Mouse (Mus musculus): ENCODE data around the gene Clmp.
A peak's percentile ranks its signal among the peaks of the same experiment; 100 is the strongest.

The Clmp gene

DNA sequence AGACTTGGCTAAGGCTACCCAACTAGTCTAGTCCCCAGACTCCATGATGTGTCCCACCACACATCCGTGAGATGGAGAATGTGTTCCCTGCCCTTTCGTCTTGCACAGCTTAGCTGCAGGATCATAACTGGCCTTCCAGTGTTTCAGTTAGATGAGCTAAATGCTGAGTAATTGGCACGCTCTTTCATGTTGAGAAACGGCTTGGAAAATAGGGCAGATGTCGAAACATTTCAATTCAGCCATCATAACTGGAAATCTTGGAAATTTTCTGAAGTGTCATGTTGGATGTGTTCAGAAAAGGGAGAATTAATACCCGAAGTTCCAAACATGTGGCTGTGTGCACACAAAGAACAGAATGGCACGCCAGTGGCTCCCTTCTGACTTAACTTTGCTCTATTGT, 4.7 kb downstream of the Clmp start:
- DNase-seq (ENCODE audit: low read depth, low spot score): no peak

DNA sequence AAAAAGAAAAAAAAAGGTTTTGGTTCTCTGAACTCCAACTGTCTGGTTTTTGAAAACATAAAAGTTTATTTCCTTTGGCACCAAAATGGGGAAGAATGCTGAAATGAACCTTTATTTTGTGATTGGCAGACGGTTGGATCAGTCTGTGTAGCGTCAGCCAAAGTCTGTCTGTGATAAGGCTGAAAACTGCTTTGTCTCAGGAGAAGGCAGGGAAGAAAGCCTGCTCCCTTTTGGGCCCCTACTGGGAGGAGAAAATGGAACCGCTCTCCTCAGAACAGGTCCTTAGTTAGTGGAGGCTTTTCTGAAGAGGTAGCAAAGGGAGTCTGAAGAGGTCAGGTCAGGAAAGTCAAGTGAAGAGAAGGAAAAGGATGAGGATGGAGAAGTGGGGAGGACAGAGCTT, 7.3 kb downstream of the Clmp start:
- no peak for DNase-seq (ENCODE audit: low read depth, low spot score)

DNA sequence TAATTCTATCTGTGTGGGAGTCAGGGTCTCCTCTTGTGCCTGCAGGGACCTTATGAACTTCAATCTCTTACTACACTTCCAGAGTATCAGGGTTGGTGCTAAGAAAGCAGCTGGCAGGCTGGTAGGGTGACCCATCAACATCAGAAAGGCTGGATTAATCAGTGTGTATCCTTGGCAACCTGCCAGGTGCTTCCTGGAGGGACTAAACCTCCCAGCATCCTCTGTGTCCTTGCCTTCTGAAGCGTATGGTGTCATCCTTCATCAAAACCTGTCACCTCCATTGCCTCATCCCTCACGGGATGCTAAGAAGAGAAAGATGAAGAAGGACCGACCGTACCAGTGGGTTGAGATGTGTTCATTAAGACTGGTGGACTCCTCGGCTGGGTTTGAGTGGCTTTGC, 8.0 kb downstream of the Clmp start:
- peak; percentile 11 for DNase-seq (ENCODE audit: low read depth, low spot score)

DNA sequence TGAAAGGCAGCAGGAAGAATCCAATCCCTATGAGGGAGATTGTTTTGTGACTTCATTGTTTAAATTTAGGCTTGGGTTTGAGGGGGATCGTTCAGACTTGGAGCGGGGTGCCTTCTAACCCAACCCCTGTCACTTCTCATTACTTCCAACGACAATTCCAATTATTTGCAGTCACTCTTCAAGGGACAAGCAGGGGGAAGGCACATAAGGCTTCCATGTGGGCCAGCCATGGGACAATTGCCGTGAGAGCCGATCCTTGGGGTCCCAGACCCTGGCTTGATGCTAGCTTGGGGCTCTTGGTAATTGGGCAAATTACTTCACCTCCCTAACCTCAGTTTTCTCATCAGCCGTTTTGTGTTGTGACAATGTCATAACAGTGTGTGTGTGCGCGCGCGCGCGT, 8.5 kb downstream of the Clmp start:
- no peak for DNase-seq (ENCODE audit: low read depth, low spot score)

DNA sequence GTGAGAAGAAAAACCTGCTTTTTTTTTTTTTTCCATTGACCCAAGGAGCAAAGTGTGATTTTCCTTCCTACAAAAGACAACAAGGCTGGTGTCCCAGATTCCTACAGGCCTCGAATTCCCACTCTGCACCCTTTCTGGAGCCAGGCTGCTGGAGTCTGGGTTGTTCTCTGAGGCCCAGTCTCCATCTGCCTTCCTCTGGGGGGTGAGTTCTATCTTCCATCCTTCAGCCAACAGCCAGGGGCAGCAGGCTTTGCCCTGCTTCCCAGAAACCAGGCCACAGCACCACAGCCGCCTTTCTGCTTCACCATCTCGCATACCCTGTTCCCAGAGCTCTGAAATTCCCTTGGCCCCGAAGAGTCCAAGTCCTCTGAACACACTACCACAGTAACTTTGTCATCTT, 10.3 kb downstream of the Clmp start:
- DNase-seq (ENCODE audit: low read depth, low spot score): no peak

DNA sequence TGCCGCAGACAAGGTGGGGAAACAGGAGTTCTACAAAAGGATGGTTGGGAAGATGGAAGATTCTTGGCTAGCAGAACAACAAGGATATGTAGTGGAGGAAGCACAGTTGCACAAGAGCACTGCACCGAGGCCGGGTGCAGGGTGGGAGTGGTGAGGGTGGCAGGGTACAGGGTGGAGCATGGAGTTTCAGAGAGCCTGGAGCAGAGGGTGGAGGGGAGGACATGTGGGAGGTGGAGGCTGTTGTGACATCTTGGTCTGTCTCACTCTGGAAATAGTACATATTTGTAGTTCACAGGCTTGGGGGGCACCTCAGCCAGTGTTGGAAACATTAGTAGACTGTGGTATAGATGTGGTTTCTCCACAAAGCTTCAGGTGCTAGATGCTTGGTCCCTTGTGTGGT, 13.4 kb downstream of the Clmp start:
- DNase-seq (ENCODE audit: low read depth, low spot score): no peak

DNA sequence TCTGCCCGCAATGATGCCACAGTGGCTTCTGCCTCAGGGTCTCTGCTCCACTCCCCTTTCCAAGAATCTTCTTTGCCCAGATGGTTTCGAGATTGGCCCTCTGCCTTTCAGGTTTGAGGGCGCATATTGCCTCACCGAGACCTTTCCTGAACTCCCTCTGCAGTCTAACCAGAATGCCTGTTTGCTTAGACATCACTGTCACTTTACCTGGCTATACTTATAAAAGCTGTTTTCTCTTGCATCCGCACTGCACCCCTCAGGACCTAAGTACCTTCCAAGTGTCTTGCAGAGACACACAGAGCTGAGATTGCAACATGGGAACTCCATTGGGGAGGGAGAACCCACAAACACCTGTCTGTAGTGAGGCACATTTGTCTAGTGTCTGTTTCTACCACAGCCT, 14.5 kb downstream of the Clmp start:
- no peak for DNase-seq (ENCODE audit: low read depth, low spot score)

DNA sequence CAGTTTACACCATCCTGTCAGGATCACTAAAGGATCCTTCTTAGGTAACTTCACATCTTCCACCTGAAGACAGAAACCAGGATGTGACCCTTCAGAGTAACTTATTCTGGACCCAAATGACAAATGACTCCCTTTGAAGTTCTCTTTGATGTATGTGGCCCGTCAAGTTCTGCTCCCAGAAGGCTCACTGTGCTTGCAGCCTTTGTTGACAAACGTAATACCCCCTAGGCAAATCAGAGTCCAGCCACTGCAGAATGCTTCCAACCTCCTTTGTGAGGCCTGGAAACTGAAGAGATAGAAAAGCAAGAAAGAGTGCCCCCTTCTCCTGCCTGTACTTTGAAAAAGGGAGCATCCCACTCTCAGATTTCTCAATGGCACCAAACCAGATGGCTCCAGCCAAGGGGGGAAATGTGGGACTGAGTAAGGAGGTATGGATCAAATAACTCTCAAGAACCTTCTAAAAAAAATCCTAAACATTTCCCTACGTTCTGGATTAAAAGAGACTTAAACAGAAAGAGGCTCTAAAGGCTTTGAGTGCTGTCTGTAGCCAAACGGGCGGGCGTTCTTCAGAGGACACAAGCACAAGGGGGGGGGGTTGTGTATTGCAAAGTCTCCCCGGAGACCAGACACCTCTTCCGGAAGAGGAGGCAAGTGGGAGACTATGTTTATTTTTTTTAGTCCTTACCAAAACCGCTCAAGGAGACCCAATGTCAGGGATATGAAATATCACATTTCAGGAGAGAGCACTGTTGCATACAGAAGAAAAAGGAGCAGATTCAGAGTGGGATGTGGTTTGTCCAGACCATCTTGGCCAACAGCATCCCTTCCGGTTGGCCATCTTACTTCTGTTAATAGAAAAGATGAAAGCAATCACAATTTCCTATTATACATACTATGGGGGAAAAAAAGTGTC, 18.9 kb downstream of the Clmp start:
- DNase-seq (ENCODE audit: low read depth, low spot score): no peak

DNA sequence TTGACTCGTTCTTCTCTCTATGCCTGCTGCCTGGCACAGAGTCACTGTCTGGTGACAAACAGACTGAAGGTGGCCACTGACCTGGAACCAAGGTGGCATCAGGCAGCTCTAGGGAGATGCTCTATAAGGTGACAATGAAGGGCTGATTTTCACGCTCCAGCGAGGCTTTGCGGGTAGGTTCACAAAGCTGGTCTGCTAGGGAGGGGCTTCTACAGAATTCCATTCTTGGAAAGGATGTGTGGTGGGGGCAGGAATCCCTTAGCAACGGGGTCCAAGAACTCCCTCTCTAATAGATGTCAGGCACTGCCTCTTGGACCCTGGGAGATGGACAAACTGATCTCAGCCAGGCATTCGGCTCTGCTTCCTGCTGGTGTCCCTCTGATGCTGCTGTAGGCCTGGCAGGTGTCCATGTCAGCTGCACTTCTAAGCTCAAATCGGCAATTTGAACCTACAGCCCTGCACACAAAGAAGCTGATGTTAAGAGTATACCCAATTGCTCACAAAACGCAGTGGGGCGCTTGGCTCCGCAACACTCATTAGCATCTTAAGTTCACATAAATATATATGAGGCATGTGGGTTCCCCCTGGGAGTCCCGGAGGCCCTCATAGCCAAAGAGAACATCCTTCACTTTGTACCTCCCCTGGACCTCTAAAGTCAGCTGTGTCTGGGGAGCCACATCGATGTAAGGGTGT, 22.8 kb downstream of the Clmp start:
- no peak for DNase-seq (ENCODE audit: low read depth, low spot score)

DNA sequence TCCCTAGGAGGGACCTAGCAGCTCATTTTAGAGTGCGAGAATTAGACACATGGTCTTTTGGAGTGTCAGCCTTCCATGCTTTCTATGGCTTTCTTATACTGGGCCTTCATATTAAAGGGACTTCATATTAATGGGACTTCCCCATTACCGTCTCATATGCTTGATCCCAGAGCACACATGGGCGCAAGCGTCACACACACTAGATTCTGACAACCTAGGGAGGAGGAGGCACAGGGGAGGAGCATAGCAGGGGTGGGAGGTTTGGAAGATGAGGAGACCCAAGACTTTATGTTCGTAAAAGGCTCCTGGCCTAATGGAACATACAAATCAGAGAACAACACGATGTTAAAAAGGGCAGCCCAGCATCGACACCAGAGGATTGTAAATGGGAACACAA, 23.4 kb downstream of the Clmp start:
- DNase-seq (ENCODE audit: low read depth, low spot score): no peak

DNA sequence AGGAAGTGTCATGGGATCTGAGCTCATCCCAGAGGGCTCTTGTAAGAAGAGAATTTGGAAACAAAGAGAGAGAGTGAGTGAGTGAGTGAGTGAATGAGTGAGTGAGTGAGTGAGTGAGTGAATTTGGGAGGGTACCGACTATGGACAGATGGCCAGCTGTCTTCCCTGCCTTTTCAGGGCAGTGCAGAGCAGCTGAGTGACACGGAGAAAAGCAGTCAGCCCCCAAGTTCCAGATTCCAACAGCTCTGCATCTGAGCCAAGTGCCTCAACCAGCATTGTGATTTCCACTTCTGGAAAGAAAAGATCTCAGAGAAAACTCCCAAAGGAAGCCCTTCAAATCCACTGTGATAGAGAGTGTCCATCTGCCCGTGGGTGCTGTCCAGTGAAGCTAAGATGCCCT, 23.8 kb downstream of the Clmp start:
- no peak for DNase-seq (ENCODE audit: low read depth, low spot score)

DNA sequence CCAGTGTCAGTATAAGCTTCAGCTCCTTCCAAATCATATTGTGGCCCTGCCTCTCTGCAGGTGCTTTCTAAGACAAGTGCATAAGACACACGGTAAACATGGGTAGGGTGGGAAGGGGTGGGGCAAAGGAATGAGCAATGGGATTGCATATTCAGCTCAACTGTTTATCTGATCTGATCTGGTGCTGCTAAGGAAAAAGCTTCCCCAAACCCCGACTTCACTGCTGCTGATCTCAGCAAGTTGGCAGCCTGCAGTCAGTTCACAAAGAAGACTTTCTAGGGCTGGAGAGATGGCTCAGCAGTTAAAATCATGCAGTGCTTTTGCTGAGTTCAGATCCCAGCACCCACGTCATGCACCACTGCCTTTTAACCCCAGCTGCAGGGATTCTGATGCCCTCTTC, 24.2 kb downstream of the Clmp start:
- DNase-seq (ENCODE audit: low read depth, low spot score): no peak

DNA sequence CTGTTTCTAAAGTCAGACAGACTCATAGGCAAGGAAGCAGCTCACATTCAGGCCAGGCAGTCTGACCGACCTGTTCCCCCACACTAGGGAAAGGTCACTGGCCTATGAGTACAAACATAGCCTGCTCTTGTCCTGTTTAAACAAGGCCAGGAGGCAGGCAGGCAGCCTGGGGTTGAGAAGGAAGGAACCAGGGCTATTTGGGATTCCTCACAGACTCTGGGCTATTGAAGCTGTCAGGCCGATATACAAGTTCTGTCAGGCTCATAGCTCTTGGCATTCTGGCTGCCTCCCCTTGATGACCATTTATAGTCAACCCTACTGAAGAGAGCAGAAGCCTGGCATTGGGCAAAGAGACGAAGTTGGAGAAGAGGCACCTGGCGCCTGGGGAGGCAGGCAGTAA, 25.9 kb downstream of the Clmp start:
- no peak for DNase-seq (ENCODE audit: low read depth, low spot score)

DNA sequence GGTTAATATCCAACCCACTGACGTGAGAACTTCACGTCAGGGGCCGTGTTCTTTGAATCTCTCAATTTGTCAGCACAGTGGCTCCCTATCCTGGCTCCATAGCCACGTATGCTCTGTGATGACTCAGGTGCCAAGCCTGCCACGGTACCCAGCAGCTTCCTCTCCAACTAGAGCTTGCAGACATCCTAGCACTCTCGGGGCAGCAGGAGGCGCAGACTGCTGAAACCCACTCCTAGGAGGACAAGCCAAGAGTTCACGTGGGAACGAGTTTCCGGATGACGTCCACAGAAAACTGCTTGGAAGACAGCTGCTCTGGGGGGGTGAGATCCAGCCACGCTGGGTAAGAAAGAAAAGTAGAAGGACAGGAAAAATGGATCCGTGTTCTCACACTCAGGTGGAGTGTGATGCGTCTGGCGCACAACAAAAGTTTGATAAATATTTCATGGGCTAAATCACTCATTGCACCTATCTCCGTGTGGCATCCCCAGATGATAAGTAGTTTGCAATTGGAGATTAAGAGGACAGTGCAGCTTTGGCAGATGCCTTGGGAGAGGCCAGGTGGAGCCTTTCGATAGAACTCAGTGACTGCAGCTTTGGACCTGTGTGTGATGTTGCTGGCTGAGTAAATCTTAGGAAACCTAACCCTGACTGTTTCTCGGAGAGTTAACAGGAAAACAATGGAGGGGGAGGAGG, 31.6 kb downstream of the Clmp start:
- no peak for DNase-seq (ENCODE audit: low read depth, low spot score)

DNA sequence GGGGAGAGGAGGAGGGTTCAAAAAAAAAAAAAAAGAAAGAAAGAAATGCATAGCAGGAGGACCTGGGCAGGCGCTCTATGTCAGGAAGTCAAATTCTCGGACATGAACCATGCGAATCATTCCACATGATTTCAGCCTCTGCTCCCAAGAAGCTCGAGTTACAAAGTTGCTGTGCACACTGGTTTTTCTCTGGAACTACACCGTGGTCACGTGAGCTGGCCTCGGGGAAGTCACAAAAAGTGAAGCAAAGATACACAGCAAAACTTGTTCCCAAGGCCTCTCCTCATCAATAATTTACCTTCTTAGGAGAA, 32.1 kb downstream of the Clmp start:
- DNase-seq (ENCODE audit: low read depth, low spot score): no peak

DNA sequence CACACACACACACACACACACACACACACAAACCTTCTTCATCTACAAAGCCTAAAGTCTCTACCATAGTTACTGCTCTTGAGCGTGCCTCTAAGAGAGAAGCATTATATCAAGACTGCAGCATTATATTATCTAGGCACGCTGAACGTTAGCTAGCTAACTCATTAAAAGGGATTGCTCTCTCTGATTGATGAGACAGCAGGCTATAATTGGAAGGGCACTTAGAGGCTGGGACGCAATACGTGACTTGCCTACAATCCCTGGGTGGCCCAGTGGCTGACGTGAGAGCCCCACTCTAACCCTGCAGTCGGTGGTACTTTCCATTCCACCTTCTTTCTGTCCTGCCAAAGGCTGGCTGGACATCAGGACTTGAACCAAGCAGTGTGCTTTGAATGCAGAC, 35.1 kb downstream of the Clmp start:
- DNase-seq (ENCODE audit: low read depth, low spot score): no peak

DNA sequence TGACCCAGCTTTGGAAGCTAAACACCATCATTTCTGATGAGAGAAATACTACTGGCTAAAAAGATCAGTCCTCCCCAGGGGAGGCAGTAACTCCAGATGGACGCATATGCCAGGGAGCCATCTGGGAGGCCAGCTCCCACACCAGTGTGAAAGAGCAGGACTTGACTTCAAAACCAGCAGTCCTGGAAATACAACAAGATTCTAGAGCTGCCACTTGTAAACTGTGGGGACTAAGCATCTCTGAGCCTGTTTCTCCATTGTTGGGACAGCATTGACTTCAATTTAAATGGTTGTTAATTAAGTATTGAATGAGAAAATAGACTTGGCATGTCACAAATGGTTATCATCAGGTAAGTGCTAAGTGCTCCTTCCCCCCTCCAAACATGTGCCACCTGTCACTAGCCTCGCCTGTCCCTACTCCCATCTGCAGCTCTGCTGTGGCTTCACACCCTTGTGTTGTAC, 37.6 kb downstream of the Clmp start:
- DNase-seq (ENCODE audit: low read depth, low spot score): no peak

DNA sequence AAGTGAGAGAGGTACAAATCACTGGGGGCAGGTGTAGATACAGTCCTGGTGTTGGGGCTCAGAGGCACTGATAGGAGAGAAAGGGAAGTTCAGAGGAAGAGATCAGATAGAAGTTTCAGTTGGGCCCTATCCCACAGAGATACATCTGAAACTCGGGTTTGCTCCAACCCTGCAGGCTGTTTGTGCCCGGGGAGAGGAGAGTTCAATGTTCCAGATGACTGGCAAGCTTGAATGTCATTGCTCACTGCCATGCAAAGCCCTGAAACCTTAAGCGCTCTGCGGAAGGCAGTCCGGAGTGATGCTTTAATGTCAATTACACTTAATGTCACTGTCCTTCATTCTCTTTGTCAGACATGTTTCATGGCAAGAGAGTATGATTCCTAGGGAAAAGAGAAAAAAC, 39.2 kb downstream of the Clmp start:
- no peak for DNase-seq (ENCODE audit: low read depth, low spot score)

DNA sequence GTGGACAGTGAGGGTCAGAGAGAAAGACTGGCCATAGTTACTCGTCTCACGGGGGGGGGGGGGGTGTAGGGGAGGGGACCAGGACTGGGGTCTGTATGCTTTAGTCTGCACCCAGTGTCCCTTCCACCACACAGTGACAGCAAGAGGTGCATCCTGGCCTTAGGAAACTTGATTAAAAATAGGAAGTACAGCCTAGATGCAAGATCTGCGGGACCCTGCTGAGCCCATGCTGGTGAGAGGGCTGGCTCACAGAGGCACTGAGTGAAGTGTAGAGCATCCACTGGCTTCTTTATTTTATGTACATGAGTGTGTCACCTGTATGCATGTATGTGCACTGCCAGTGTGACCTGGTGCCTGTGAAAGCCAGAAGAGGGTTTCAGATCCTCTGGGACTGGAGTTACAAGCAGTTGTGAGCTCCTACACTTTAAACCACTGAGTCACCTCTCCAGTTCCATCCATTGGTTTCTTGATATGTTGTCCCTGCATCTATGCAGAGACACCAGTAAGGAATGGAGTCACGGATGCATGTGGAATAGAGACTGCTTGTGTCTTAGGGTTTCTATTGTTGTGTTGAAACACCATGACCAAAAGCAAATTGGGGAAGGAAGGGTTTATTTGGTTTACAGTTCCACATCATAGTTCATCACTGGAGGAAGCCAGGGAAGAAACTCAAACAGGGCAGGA, 41.5 kb downstream of the Clmp start:
- DNase-seq (ENCODE audit: low read depth, low spot score): no peak

DNA sequence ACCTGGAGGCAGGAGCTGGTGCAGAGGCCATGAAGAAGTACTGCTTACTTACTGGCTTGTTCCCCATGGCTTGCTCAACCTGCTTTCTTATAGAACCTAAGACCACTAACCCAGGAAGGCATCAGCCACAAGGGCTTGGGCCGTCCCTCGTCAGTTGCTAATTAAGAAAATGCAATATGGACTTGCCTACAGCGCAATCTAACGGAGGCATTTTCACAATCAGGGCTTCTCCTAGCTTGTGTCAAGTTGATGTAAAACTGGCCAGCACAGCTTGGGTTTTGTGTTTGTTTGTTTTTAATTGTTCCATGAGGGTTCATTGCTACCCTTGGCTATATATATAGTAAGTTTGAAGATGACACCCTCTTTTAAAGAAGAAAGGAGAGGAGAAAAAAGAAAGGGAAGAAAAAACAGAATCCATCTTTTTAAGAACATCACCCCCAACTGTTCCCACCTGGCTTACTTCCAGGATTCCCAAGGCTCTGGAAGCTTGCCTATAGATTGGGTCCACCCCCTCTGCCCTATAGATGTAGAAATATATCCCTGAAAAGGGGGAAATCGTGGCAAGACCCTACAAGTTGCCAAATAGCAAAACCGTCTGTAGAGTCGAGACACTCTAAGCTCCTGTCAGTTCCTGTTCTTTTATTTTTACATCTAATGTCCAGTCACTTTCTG, 42.2 kb downstream of the Clmp start:
- DNase-seq (ENCODE audit: low read depth, low spot score): no peak

DNA sequence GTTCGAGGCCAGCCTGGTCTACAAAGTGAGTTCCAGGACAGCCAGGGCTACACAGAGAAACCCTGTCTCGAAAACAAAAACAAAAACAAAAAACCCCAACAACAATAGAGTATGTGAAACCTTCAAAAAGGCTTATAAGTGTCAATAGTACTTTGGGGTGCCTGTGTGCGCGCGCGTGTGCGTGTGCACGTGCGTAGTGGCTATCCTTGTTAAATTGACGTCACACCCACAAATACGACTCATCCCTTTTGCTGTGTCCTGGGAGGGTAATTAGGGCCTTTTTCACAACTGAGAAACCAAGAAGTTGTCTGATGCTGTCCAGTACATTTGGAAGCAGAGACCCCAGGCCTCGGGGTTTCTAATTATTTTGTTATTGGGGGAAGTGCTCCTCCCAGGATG, 44.5 kb downstream of the Clmp start:
- DNase-seq (ENCODE audit: low read depth, low spot score): no peak
